Mouse (Mus musculus): Measurements from ENCODE around the gene Pfdn6. TPM values are rescaled to one million over a fixed set of nuclear protein-coding genes. Genes with fewer than 3 reads are reported as not detected.

Pfdn6 gene
- polyA plus RNA-seq, 1 experiment from 2014 or later = 184 TPM

- peaks cover 34% of the 10 kb centered on the region for H3K36me3 ChIP-seq
- H3K27me3 ChIP-seq (replicated peaks) = no peaks in the 10 kb centered on the region
- peak overlapping the region; percentile 62; the same call in 1 of the 2 replicates for H3K9ac ChIP-seq
- H3K4me3 ChIP-seq = peak overlapping the region; percentile 59
- H3K4me2 ChIP-seq (replicated peaks) = peak overlapping the region; percentile 67
- H3K27ac ChIP-seq = no peak overlapping the region
- ATAC-seq (ENCODE audit: low FRiP score, low read depth) = no peak
- 76% methylated on average over 31 of the region's 31 CpGs for WGBS
- H3K9me3 ChIP-seq = no peaks in the 10 kb centered on the region
- H3K4me1 ChIP-seq = peaks cover 38% of the 10 kb centered on the region
These were observed 23.1 kb downstream of the Pfdn6 start for GRCm38 (mm10) chr17:33916847-33917655.

DNA sequence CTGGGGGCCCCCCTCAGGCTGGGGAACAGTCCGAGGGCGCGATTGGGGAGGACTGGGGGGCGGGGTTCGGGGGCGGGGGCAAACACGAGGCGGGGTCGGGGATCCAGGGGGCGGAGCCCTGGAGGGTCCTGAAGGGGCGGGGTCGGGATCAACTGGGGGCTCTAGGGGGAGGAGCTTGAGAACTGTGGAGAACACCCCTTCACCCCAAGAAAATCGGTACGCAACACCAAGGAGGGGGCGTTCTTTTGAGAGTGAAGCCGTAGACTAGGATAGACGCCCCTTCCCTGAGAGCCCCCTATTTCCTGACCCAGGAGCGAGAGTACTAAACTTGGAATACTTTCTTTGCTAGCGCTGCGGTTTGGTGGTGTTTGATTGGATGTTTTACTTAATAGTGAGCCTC, 23.8 kb downstream of the Pfdn6 start:
- H3K4me3 ChIP-seq = peak overlapping the region; percentile 59
- WGBS = 4% methylated on average over 20 of the region's 20 CpGs
- H3K36me3 ChIP-seq = peaks cover 41% of the 10 kb centered on the region
- ATAC-seq (ENCODE audit: low FRiP score, low read depth) = peak; percentile 18
- no peaks in the 10 kb centered on the region for H3K9me3 ChIP-seq
- peak overlapping the region; percentile 67 for H3K4me2 ChIP-seq (replicated peaks)
- peak overlapping the region; percentile 62 for H3K9ac ChIP-seq
- H3K27me3 ChIP-seq (replicated peaks) = no peaks in the 10 kb centered on the region
- peaks cover 38% of the 10 kb centered on the region for H3K4me1 ChIP-seq
- H3K27ac ChIP-seq = peak overlapping the region; percentile 53; the same call in 1 of the 2 replicates

- under 1% methylated on average over 34 of the region's 34 CpGs for WGBS
These were observed 24.4 kb downstream of the Pfdn6 start, which contains the start of the genes Tapbp and Zbtb22 for GRCm38 (mm10) chr17:33915671-33916250. Gene Tapbp, plus strand, starts transcription at chr17:33915899. Gene Zbtb22, plus strand, starts transcription at chr17:33915904.

DNA sequence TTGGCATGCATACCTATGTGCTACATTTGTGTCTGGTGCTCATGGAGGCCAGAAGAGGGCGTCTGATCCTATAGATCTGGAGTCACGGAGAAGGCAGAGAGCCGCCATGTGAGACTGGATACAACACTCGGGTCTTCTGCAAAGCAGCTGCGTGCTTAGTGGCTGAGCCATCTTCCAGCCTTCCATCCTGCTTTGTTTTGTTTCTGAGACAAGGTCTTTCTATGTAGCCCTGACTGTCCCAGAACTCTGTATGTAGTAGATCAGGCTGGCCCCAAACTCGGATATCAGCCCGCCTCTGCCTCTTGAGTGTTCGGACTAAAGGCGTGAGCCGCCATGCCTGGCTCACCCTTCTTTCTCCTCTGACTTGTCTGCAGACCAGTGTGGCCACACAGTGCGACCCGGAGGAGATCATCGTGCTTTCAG, 25.2 kb downstream of the Pfdn6 start:
- Histone ChIP-seq H3K9me3 (no peaks in the 10 kb centered on the region), H3K36me3 (peaks cover 50% of the 10 kb centered on the region), H3K27me3 (replicated peaks) (no peaks in the 10 kb centered on the region), H3K27ac (no peak overlapping the region), H3K4me2 (replicated peaks) (peak overlapping the region; percentile 67), H3K4me1 (peaks cover 42% of the 10 kb centered on the region), H3K9ac (no peak overlapping the region), H3K4me3 (no peak overlapping the region)
- no peak for ATAC-seq (ENCODE audit: low FRiP score, low read depth)
- 70% methylated on average over 13 of the region's 13 CpGs for WGBS

More at GRCm38 (mm10) chr17:33915671-33916250, 24.4 kb downstream of the Pfdn6 start, which contains the start of the genes Tapbp and Zbtb22:
- peak within 1 kb of the TSS; percentile 59 for H3K4me3 ChIP-seq
- H3K9ac ChIP-seq = peak within 1 kb of the TSS; percentile 62
- peak within 1 kb of the TSS; percentile 53; the same call in 1 of the 2 replicates for H3K27ac ChIP-seq
- H3K36me3 ChIP-seq = peaks cover 46% of the 10 kb centered on the region
- H3K4me1 ChIP-seq = peaks cover 38% of the 10 kb centered on the region
- H3K4me2 ChIP-seq (replicated peaks) = peak within 1 kb of the TSS; percentile 67
- H3K27me3 ChIP-seq (replicated peaks) = no peaks in the 10 kb centered on the region
- peak; percentile 90 for ATAC-seq (ENCODE audit: low FRiP score, low read depth)
- no peaks in the 10 kb centered on the region for H3K9me3 ChIP-seq

DNA sequence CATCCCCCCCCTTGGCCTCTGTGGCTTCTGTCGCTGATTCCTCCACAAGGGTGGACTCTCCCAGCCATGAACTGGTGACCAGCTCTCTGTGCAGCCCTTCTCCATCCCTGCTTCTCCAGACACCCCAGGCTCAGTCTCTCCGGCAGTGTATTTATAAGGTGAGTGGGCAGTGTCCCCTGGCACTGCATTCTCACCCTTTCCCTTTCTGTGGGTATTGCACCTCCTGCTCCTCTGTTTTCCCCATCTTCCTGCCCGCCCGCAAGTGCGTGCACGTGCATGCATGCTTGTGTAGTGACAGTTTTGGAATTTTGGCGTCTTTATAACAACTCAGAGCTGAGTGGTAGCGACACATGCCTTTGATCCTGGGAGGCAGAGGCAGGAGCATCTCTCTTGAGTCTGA, 26.2 kb downstream of the Pfdn6 start:
- no peak for ATAC-seq (ENCODE audit: low FRiP score, low read depth)
- Histone ChIP-seq H3K4me1 (peaks cover 35% of the 10 kb centered on the region), H3K27ac (no peak overlapping the region), H3K4me2 (replicated peaks) (no peak overlapping the region), H3K9ac (no peak overlapping the region), H3K27me3 (replicated peaks) (no peaks in the 10 kb centered on the region), H3K9me3 (no peaks in the 10 kb centered on the region), H3K36me3 (peaks cover 50% of the 10 kb centered on the region), H3K4me3 (no peak overlapping the region)
- WGBS = 97% methylated on average over 8 of the region's 8 CpGs

DNA sequence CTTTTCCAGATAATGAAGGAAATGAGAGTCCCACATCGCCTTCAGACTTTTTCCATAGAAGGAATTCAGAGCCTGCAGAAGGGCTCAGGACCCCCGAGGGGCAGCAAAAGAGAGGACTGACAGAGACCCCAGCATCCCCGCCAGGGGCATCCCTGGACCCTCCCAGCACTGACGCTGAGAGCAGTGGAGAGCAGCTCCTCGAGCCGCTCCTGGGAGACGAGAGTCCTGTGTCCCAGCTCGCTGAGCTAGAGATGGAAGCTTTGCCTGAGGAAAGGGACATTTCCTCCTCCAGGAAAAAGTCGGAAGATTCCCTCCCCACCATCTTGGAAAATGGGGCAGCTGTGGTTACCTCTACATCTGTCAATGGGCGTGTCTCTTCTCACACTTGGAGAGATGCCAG, 26.9 kb downstream of the Pfdn6 start:
- no peaks in the 10 kb centered on the region for H3K27me3 ChIP-seq (replicated peaks)
- peaks cover 33% of the 10 kb centered on the region for H3K4me1 ChIP-seq
- no peak overlapping the region for H3K4me3 ChIP-seq
- no peak overlapping the region for H3K9ac ChIP-seq
- H3K4me2 ChIP-seq (replicated peaks) = no peak overlapping the region
- H3K27ac ChIP-seq = no peak overlapping the region
- H3K9me3 ChIP-seq = no peaks in the 10 kb centered on the region
- peaks cover 50% of the 10 kb centered on the region for H3K36me3 ChIP-seq
- no peak for ATAC-seq (ENCODE audit: low FRiP score, low read depth)
- 91% methylated on average over 10 of the region's 10 CpGs for WGBS

- Histone ChIP-seq H3K4me2 (replicated peaks) (no peak overlapping the region), H3K36me3 (peaks cover 45% of the 10 kb centered on the region), H3K9ac (no peak overlapping the region), H3K4me3 (no peak overlapping the region), H3K4me1 (peaks cover 34% of the 10 kb centered on the region), H3K27ac (no peak overlapping the region), H3K9me3 (no peaks in the 10 kb centered on the region), H3K27me3 (replicated peaks) (no peaks in the 10 kb centered on the region)
- WGBS = 92% methylated on average over 28 of the region's 28 CpGs
- ATAC-seq (ENCODE audit: low FRiP score, low read depth) = no peak
These were observed 28.2 kb downstream of the Pfdn6 start for GRCm38 (mm10) chr17:33911813-33912414.

GRCm38 (mm10) chr17:33911052-33911812, 28.9 kb downstream of the Pfdn6 start:
- Histone ChIP-seq H3K9ac (no peak overlapping the region), H3K36me3 (peaks cover 45% of the 10 kb centered on the region), H3K4me3 (no peak overlapping the region), H3K4me1 (peaks cover 31% of the 10 kb centered on the region), H3K27ac (no peak overlapping the region), H3K27me3 (replicated peaks) (no peaks in the 10 kb centered on the region), H3K9me3 (no peaks in the 10 kb centered on the region), H3K4me2 (replicated peaks) (no peak overlapping the region)
- WGBS = 92% methylated on average over 31 of the region's 31 CpGs
- no peak for ATAC-seq (ENCODE audit: low FRiP score, low read depth)

GRCm38 (mm10) chr17:33910346-33911051, 29.6 kb downstream of the Pfdn6 start:
- Histone ChIP-seq H3K4me1 (peaks cover 31% of the 10 kb centered on the region), H3K27ac (no peak overlapping the region)

DNA sequence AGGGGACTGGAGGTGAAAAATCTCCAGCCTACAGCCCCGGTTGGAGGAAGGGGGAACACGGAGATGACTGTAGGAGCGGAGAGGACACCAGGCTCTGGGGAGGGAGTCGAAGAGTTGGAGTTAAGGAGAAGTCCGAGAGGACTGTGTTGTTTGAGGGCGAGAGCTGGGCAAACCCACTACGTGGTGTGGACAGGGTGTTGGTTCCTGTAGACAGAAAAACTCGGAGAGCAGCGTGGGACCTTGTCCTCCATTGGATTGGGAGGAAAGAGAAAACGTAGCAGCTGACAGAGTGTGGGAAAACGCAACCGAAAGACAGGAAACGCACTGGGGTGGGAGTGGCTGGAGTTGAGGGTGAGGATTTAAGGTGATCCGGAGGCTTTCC, 30.3 kb downstream of the Pfdn6 start:
- H3K9me3 ChIP-seq = no peaks in the 10 kb centered on the region
- peak overlapping the region; percentile 59; the same call in 1 of the 2 replicates for H3K27ac ChIP-seq
- H3K4me3 ChIP-seq = peak overlapping the region; percentile 84
- H3K4me2 ChIP-seq (replicated peaks) = peak overlapping the region; percentile 96
- H3K27me3 ChIP-seq (replicated peaks) = no peaks in the 10 kb centered on the region
- peak overlapping the region; percentile 88 for H3K9ac ChIP-seq
- peaks cover 42% of the 10 kb centered on the region for H3K36me3 ChIP-seq
- peak; percentile 7; the same call in 1 of the 2 replicates for ATAC-seq (ENCODE audit: low FRiP score, low read depth)
- H3K4me1 ChIP-seq = peaks cover 26% of the 10 kb centered on the region
- WGBS = under 1% methylated on average over 14 of the region's 14 CpGs

More at GRCm38 (mm10) chr17:33910346-33911051, 29.6 kb downstream of the Pfdn6 start:
- peaks cover 45% of the 10 kb centered on the region for H3K36me3 ChIP-seq
- no peaks in the 10 kb centered on the region for H3K27me3 ChIP-seq (replicated peaks)
- H3K9me3 ChIP-seq = no peaks in the 10 kb centered on the region
- 59% methylated on average over 11 of the region's 11 CpGs for WGBS
- H3K9ac ChIP-seq = peak overlapping the region; percentile 88
- H3K4me2 ChIP-seq (replicated peaks) = peak overlapping the region; percentile 96
- H3K4me3 ChIP-seq = peak overlapping the region; percentile 84
- no peak for ATAC-seq (ENCODE audit: low FRiP score, low read depth)

Measured in neural tube, embryonic 12.5 days (tissue).